Mouse (Mus musculus) limb, embryonic 10.5 days (tissue): ENCODE results near the gene Grid1. TPM values are rescaled to one million over a fixed set of nuclear protein-coding genes. Genes with fewer than 3 reads are reported as not detected.

Experiments used
- DNase-seq: peaks from one replicate; pipeline ENCODE4 v3.0.0-alpha.2; 2017; ENCODE audit warnings: low spot score
- H3K27ac ChIP-seq: fragments of 300-500 bp; sonication (generic); 2 replicates; pipeline ENCODE4 v1.5.1; 2016; ENCODE audit warnings: mild to moderate bottlenecking
- H3K27me3 ChIP-seq: fragments of 300-500 bp; sonication (generic); 2 replicates; pipeline ENCODE4 v1.6.1; 2016; ENCODE audit warnings: low read depth, mild to moderate bottlenecking; ENCODE audit not compliant: poor library complexity, severe bottlenecking
- H3K36me3 ChIP-seq: fragments of 300-500 bp; sonication (generic); 2 replicates; pipeline ENCODE4 v1.6.1; 2016; ENCODE audit warnings: mild to moderate bottlenecking, moderate library complexity
- H3K4me1 ChIP-seq: fragments of 300-500 bp; sonication (generic); 2 replicates; pipeline ENCODE4 v1.6.1; 2016
- H3K4me3 ChIP-seq: fragments of 300-500 bp; sonication (generic); 2 replicates; pipeline ENCODE4 v1.5.1; 2016; ENCODE audit warnings: mild to moderate bottlenecking, moderate library complexity
- H3K9me3 ChIP-seq: fragments of 300-500 bp; sonication (generic); replicated peaks from 2 replicates; pipeline ENCODE4 v1.6.1; 2016; ENCODE audit warnings: mild to moderate bottlenecking
- WGBS: fragments of 180-500 bp; shearing (Covaris S2); methylation state at CpG from one replicate; pipeline ENCODE4 v1.1.7; 2016; 5-methylcytosine and 5-hydroxymethylcytosine counted together
- polyA plus RNA-seq: library from polyadenylated mRNA; unstranded; fragments of >200 nt; fragmentation: Nextera tagmentation; extraction: Ambion mirVana; gene quantifications from 2 replicates; pipeline ENCODE4 v1.2.1, GENCODE M21; 2016

Gene Grid1
- polyA plus RNA-seq, 1 experiment from 2014 or later: 0.05 TPM

DNA sequence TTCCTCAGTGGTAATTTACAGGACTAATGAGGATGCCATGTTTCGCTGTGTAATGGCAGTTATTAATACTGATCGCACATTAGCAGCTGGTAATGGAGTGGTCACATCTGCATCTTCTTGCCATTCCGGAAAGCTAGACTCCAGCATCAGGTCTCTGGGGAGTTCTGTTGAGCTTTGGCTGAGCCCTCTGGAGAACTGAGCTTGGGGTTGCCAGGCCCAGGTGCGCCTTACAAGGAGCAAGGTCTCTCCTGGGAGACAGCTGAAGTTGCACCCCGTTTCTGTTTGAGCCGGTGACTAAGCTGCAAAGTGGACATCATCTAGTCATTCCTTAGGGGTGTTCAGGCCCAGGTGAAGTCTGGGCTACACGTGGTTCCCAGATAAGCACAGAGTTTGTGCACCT lies 186.8 kb downstream of the Grid1 start:
- Histone ChIP-seq H3K27me3 (no peaks in the 10 kb centered on the region), H3K4me3 (no peak overlapping the region), H3K27ac (no peak overlapping the region), H3K9me3 (no peaks in the 10 kb centered on the region), H3K36me3 (no peaks in the 10 kb centered on the region), H3K4me1 (no peaks in the 10 kb centered on the region; the same call in 1 of the 2 replicates)
- 85% methylated on average over 7 of the region's 7 CpGs for WGBS
- no peak for DNase-seq

DNA sequence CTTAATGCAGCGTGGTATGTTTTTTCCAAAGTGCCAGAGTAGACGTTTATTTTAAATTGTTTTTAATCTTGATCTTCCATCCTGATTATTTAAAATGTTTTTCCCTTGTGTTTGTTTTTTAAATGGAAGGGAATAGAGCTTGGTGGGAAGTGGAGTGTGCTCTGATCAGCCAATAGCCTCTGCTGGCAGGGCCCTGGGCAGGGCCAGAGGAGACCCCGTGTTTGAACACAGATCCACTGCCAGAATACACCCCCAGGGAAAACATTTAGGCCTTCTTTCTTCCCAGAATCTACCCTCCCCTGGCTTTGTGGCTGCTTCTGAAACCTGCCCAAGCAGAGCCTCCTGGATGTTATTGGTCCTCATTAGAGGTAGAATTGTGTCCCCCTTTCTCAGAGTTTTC lies 188.8 kb downstream of the Grid1 start:
- Histone ChIP-seq H3K9me3 (no peaks in the 10 kb centered on the region), H3K4me3 (no peak overlapping the region), H3K27me3 (no peaks in the 10 kb centered on the region), H3K27ac (no peak overlapping the region), H3K36me3 (no peaks in the 10 kb centered on the region), H3K4me1 (no peaks in the 10 kb centered on the region; the same call in 1 of the 2 replicates)
- 57% methylated on average over 3 of the region's 3 CpGs for WGBS
- no peak for DNase-seq

DNA sequence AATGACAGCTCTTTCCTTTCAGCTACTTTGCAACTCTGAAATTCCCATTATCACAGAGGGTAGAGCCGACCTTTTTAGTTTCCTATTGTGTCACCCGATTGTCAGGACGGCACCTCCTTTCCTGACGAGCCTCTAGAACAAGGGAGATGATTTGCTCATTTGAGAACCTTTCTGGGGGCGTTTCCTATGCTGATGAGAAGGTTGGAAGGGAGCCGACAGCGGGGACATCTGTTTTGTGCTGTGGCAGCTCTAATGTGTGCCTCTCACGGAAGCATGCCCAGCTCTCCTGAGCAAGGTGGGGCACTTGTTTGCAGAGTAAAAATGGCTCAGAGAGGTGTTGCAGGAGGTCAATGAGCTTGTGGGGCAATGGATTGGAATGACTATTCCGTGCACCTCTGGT lies 189.2 kb downstream of the Grid1 start:
- Histone ChIP-seq H3K27me3 (no peaks in the 10 kb centered on the region), H3K4me3 (no peak overlapping the region), H3K36me3 (no peaks in the 10 kb centered on the region), H3K27ac (no peak overlapping the region), H3K9me3 (no peaks in the 10 kb centered on the region), H3K4me1 (no peaks in the 10 kb centered on the region; the same call in 1 of the 2 replicates)
- 24% methylated on average over 9 of the region's 9 CpGs for whole genome bisulfite sequencing
- DNase-seq: no peak

DNA sequence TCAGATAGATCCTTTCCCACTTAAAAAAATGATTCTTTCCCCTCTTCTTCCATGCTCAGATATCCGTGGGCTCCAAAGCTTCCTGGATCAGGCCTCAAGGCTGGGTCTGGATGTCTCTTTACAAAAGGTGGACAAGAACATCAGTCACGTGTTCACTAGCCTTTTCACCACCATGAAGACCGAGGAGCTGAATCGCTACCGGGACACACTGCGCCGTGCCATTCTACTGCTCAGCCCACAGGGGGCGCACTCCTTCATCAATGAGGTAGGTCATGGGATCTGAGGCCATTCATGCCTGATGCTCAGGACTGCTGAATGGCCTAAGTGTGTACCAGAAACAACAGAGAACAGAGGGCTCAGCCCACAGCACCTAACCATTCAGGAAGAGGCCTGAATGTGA lies 206.8 kb downstream of the Grid1 start:
- WGBS: 88% methylated on average over 8 of the region's 8 CpGs
- no peaks in the 10 kb centered on the region for H3K27me3 ChIP-seq
- no peaks in the 10 kb centered on the region for H3K9me3 ChIP-seq
- no peak overlapping the region for H3K27ac ChIP-seq
- no peak for DNase-seq
- H3K36me3 ChIP-seq: no peaks in the 10 kb centered on the region
- H3K4me1 ChIP-seq: no peaks in the 10 kb centered on the region
- no peak overlapping the region for H3K4me3 ChIP-seq

DNA sequence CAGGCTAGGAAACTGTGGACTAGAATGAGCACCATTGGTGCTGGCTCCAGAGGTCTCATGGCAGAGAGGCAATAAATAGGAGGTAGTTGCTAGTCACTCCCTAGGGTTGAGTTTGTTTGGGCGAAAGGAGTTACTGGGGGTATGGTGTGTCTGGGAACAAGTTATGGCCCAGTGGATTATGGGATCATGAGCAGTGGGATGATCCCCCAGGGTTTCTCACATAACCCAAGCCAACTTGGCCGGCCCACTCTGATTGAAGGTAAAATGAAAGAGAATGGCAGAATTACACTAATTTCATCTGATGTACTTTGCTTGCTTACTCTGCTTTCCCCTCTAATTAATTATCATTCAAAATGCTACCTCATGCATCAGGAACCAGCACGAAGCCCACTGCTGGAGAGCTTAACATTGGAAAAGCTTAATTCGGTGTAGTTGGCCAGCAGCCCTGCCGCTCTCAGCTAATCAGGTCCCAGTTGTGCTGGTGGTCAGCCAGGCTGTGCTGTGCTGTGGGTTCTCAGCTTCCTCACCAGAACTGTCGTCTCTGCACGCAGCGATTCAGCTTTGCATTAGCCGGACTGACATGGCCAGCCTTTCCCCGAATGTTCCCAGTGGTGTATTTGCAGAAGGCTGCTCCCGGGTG lies 207.7 kb downstream of the Grid1 start:
- no peak overlapping the region for H3K27ac ChIP-seq
- no peaks in the 10 kb centered on the region for H3K27me3 ChIP-seq
- H3K4me3 ChIP-seq: no peak overlapping the region
- no peak for DNase-seq
- H3K9me3 ChIP-seq: no peaks in the 10 kb centered on the region
- no peaks in the 10 kb centered on the region for H3K36me3 ChIP-seq
- no peaks in the 10 kb centered on the region for H3K4me1 ChIP-seq
- 55% methylated on average over 11 of the region's 11 CpGs for WGBS

DNA sequence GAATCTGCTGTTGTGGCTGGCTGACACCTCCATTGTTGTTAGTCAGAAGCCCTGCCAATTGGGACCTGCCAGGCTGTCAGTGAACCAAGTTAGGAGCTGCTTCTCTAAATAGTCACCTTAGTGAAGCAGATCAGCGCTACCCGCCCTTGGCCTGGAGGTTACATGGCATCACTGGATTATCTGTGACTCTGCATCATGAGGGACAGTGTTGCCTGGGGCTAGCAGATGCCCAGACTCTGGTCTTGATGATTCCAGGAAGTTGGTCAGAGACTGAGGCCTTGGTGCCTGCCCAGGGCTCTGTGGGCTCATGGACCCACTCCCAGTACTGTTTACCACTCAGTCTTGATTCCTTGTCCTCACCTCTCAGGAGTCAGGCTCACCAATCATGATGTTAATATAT lies 209.7 kb downstream of the Grid1 start:
- DNase-seq: no peak
- Histone ChIP-seq H3K4me1 (no peaks in the 10 kb centered on the region), H3K36me3 (no peaks in the 10 kb centered on the region), H3K27me3 (no peaks in the 10 kb centered on the region), H3K4me3 (no peak overlapping the region), H3K9me3 (no peaks in the 10 kb centered on the region), H3K27ac (no peak overlapping the region)
- 94% methylated on average over 2 of the region's 2 CpGs for WGBS

DNA sequence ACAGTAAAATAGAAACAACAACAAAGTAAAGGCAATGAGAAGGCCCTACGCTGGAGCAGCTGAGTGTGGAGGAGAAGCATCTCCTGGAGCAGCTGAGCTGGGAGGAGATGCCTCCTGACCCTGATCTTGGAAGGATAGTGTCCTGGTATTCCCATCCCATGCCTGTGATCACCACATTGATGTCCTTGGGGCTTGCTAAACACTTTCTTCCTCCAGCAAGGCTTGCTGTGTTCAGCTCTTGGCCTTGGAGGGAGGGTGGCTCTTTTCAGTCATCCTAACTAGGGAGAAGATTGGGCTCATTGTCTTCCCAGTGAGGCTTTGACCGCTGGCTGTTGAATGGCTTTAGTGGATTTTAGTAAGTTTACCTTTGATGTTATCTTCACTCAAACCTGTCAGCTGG lies 210.4 kb downstream of the Grid1 start:
- DNase-seq: no peak
- 87% methylated on average over 2 of the region's 2 CpGs for WGBS
- Histone ChIP-seq H3K27me3 (no peaks in the 10 kb centered on the region), H3K4me1 (no peaks in the 10 kb centered on the region), H3K36me3 (no peaks in the 10 kb centered on the region), H3K27ac (no peak overlapping the region), H3K9me3 (no peaks in the 10 kb centered on the region), H3K4me3 (no peak overlapping the region)

DNA sequence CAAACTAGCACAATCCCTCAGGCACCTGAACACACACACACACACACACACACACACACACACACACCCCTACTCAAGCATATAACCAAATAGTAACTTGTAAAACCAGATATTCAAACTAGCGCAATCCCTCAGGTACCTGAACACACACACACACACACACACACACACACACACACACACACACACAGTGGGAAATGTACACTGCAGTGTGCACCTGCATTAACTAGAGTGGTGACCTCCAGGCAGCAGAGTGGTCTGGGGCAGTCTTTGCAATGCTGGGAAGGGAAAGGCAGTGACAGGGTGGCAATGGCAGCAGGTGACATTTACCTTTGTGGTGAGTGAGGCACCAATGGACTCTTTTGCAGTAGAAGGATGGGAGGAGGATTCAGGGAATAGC lies 212.4 kb downstream of the Grid1 start:
- Histone ChIP-seq H3K27me3 (no peaks in the 10 kb centered on the region), H3K36me3 (no peaks in the 10 kb centered on the region), H3K4me1 (no peaks in the 10 kb centered on the region), H3K4me3 (no peak overlapping the region), H3K27ac (no peak overlapping the region), H3K9me3 (no peaks in the 10 kb centered on the region)
- DNase-seq: no peak
- no CpG with 5 or more reads among the region's 1 CpGs for WGBS

DNA sequence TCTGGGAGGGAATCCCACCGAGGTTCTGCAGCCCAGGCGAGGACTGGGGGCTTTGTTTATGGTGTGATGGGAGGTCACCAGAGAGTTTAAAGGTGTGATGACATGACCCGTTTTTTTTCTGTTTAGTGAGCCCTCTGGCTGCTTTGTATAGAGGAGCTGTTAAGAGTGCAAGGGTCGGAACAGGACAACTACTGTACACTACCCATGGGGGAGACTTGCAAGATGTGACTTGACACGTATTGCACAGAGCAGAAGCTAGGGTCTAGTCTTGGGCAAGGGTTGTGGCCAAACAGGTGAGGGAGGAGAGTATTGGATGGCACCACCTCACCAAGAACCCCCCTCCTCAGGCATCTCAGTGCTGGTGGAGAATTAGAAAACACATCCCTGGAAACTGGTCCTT lies 224.4 kb downstream of the Grid1 start:
- Histone ChIP-seq H3K4me3 (no peak overlapping the region), H3K9me3 (no peaks in the 10 kb centered on the region), H3K27ac (no peak overlapping the region), H3K4me1 (no peaks in the 10 kb centered on the region), H3K27me3 (no peaks in the 10 kb centered on the region), H3K36me3 (no peaks in the 10 kb centered on the region)
- 69% methylated on average over 5 of the region's 5 CpGs for WGBS
- no peak for DNase-seq

DNA sequence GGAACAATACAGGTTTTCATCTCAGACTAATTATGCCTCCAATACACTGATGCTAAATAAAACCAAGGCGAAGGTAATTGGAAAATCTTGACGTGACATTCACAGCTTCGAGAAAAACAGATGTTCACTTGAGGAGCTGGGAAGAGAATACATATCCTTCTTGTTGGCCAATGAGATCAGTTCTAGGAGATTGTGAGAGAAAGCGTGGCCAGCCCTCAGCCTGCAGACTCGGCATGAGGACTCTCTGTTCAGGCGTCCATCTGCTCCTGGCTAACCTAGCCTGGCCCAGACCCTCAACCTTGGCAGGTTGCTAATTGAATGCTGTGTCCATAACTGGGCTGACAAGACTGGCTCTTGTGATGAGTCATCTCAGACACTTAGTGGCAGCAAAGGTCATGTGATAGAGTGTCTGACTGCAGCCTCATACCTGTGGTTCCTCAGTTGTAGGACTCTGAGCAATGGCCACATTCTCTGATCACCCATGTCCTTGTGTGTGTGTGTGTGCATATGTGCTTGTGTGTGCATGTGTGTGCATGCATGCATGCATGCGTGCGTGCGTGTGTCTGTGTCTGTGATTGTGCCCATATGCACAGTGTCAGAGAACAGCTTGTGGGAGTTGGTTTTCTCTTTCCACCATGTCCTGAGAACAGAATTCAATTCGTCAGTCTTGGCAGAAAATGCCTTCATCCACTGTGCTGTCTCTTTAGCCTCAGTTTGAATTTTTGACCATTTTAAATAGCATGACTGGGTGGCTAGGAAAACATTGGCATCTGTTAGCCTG lies 225.2 kb downstream of the Grid1 start:
- no peaks in the 10 kb centered on the region for H3K9me3 ChIP-seq
- no peaks in the 10 kb centered on the region for H3K36me3 ChIP-seq
- no peaks in the 10 kb centered on the region for H3K27me3 ChIP-seq
- H3K4me1 ChIP-seq: no peaks in the 10 kb centered on the region
- H3K27ac ChIP-seq: no peak overlapping the region
- no peak for DNase-seq
- no peak overlapping the region for H3K4me3 ChIP-seq
- 88% methylated on average over 10 of the region's 10 CpGs for WGBS

DNA sequence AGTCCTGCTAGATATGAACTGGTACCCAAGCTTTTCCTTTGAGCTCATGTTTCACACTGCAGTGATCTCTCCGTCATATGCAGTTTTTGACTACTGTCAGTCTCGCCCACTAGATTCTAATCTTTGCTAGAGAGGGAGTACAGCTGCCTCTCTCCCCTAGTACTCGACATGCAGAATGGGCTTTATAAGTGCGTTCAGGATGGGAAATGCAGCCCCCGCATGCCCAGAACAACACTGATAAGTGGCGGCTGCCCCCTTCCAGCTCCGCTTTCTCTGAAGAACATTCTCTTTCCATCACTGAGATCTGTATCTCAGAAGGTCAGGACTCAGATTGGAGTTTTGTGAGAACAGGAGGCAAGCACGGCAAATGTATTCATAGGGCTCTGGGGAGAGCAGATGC lies 229.3 kb downstream of the Grid1 start:
- H3K27ac ChIP-seq: no peak overlapping the region
- H3K27me3 ChIP-seq: no peaks in the 10 kb centered on the region
- DNase-seq: no peak
- WGBS: 87% methylated on average over 8 of the region's 8 CpGs
- no peaks in the 10 kb centered on the region for H3K4me1 ChIP-seq
- no peaks in the 10 kb centered on the region for H3K36me3 ChIP-seq
- H3K4me3 ChIP-seq: no peak overlapping the region
- no peaks in the 10 kb centered on the region for H3K9me3 ChIP-seq

DNA sequence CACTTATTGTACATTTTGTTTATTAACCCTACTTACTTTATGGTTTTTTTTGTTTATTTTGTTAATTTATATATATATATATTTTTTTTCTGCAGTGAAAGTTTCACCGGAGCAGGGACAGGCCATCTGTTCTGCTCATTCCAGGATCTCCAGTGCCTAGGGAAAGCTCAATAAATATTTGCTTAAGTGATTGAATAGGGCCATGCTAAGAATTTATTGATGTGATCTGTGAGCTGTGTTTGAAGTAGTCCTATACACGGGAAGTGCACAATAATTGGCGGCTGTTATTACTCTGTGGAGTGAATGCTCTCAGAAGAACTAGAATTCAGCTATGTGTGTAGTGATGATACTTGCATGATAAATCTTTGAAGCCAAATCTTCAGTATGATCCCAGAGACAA lies 234.2 kb downstream of the Grid1 start:
- Histone ChIP-seq H3K9me3 (no peaks in the 10 kb centered on the region), H3K27me3 (no peaks in the 10 kb centered on the region), H3K4me3 (no peak overlapping the region), H3K4me1 (no peaks in the 10 kb centered on the region), H3K36me3 (no peaks in the 10 kb centered on the region), H3K27ac (no peak overlapping the region)
- 87% methylated on average over 3 of the region's 3 CpGs for whole genome bisulfite sequencing
- no peak for DNase-seq

DNA sequence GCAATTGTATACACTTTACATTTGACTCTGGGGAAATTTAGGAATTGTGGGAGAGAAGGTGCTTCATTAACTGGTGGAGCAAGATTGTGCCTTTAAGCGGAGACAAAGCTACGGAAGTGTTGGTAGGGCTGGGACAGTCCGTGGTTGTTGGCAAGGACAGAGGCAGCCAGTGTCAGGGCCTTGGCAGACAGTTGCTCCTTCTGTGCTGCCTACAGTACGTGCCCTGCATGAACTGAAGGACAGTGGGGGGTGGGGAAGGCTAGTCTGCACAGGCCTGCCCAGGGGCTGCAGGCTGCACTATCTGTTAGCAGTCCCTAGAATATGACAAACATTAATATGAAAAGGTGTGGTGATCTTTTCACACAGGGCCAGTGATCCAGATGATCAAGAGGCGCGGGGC lies 254.7 kb downstream of the Grid1 start:
- Histone ChIP-seq H3K4me3 (no peak overlapping the region), H3K9me3 (no peaks in the 10 kb centered on the region), H3K36me3 (no peaks in the 10 kb centered on the region), H3K27me3 (no peaks in the 10 kb centered on the region), H3K27ac (no peak overlapping the region), H3K4me1 (no peaks in the 10 kb centered on the region)
- WGBS: 86% methylated on average over 6 of the region's 6 CpGs
- no peak for DNase-seq
